Mouse (Mus musculus) erythroblast, adult 5-6 weeks (primary cell): ENCODE data around the gene Ankub1. TPM values are rescaled to one million over a fixed set of nuclear protein-coding genes. Genes with fewer than 3 reads are reported as not detected.
A peak's percentile ranks its signal among the peaks of the same experiment; 100 is the strongest.

Experiments
- ATAC-seq: replicated peaks from 2 replicates; pipeline ENCODE4 v1.8.0; 2016; ENCODE audit warnings: moderate number of reproducible peaks, mild to moderate bottlenecking, moderate TSS enrichment, inconsistent platforms; ENCODE audit not compliant: poor library complexity, low FRiP score, severe bottlenecking
- total RNA-seq, 2 experiments: library from RNA; stranded (forward) in 1 of 2; stranded (reverse) in 1 of 2; fragments of 150-400 nt in 1 of 2; fragments of 200-764, 138-1000 nt in 1 of 2; gene quantifications; 2 replicates each; pipeline versions ENCODE4 v1.2.3 to v1.2.4; 2015 to 2017; ENCODE audit warnings: low replicate concordance in 2 of 2

The Ankub1 gene
- total RNA-seq (2015; ENCODE audit: low replicate concordance) (not detected in 2 replicates), total RNA-seq (2017; ENCODE audit: low replicate concordance) (0.51 TPM in 1 of 2 replicates, not detected in the other)

GRCm38 (mm10) chr3:57692719-57693118 is at the start of gene Ankub1:
Ankub1 (minus strand) TSS chr3:57692799.
- no peak for ATAC-seq

DNA sequence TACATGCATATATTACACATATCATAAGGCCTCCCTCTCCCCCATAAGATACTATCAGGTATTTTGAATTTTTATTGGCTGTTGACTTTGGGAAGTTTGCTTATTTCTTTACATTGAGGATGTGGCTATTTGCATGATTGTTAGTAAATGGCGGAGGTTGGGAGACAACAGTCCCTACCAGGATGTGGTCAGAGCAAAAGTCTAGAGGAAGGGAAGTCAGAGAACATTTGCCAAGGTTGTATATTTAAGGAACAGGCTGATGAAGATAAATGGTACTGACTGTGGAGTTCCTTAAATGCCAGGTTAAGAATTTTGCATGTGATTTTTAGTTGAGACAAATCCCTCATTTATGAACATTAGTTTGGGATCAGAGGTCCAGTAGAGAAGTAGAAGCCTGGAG is 47.2 kb upstream of the Ankub1 start:
- ATAC-seq: no peak

DNA sequence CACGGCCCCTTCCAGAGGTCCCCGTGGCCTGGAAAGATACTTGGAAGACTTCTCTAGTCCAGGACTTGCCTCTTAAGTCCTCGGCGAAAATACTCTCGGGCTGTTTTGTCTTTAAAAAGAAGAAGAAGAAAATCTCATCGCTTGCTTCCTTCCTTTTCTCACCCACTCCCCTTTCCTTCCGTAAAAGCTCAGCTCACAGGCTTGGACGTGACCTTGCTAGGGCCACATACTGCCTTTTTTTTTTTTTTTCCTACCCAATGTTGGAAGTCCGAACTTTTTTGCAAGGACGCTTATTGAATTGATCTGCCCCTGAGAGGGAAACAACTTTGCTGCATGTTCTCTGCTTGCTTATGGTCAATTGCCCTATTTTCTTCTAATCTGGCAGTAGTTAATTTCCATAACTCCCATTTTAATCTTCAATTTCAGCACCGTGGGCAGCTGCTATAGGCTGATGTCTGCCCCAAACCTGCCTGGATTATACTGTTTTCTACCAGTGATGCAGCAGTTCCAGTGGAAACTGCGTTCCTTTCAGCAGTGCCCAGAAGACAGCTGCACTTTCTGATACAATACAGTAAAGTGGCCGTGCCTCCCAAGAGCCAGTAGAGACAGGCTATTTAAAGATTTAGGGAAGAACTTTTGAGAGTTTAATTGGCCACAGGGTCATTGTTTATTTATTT is 44.0 kb upstream of the Ankub1 start:
- no peak for ATAC-seq

DNA sequence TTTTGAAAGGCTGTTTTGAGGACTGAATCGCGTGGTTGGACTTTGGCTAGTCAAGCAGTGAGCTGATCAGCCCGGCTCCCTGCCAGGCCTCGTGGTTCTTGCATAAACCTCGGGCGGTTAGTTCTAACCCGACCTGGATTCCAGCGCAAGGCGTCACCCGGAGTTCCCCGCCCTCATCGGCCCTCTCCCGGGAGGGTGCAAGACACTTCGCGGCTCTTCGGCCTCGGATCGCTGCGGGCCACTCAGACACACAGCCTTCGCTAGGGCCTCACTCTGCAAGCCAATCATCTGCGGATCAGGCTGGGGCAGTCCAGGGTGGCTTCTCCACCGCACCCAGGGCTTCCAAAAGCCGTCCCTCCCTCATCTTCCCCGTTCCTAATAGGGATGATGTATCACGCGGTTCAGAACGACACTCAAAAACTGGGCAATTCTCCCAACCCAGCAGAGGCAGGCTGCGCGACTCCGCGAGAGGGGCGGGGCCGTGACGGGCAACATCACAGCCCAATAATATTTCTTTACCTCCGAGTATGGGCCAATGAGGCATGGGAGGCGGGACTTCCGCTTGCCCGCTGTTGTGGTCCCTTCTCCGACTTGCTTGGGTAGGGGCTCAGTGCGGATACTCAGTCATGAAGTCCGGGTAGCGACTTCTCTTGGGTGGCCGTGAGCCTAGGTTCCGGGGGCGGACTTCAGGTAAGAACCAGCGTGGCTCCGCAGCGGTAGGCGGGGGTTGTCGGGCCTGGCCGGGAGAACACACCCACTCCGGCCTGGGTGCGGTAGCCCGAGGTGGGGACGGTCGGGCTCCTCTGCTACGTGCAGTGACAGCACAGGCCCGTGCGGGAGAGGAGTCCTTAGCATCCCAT is 43.1 kb upstream of the Ankub1 start, which contains the start of gene Rnf13:
Rnf13 (plus strand) TSS at position 552 of the 860 bp plus-strand sequence.
- peak; percentile 100 for ATAC-seq

GRCm38 (mm10) chr3:57732206-57732915 is 39.8 kb upstream of the Ankub1 start:
- ATAC-seq: no peak

GRCm38 (mm10) chr3:57714151-57714550 is 21.6 kb upstream of the Ankub1 start:
- ATAC-seq: no peak

DNA sequence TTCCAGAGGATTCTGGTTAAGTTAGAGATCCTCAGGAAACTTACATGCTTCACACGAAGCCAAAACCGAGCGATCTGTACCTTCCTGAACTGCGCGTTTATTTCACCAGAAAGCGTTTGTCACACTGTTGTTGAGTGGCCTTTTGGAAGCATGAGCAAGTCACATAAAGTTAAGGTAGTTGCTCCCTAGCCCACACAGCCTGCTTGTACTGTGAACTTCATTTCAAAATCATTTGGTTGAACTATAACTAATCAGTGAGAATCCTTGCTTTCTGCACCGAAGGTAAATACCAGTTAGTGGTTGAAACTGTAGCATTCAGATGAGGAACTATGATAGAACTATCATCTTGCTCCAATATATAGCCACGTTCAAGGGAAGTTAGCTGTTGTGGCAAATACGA is 4.2 kb upstream of the Ankub1 start:
- ATAC-seq: no peak

DNA sequence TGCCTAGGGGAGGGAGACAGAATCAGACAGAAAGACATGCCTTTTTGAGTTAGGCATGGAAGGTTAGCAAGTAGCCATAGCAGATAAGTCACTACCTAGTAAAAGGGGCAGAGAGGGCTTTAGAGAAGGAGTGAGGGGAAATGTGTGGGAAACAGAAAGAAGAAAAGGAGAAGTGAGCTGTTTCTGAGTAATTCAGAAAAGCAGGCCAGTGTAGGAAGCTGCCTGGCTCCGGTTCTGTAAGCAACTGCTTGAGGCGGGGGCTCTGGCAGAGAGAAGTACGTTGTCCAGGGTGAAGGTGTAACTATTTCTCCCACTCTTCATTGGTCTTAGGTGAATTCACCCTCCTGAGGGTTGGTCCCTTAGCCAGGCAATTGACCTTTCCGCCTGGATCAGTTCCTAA is 3.6 kb upstream of the Ankub1 start:
- ATAC-seq: no peak

DNA sequence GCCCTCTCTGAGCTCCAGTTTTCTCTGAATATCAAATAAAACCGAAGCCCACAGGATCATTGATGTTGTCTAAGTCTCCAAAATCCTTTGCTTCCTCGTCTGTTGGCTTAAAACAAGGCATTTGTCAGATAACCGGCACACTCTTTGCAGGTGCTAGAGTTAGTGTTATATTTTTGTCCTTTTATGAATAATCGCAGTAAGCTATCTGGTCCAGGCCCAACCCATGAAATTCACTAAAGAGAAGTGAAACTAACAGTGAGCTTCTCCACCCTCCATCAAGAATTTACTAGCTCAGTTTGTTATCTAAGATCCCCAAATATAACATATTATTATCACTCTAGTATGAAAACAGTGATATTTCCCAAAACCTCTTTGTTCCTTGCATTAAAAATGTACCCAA is 827 bp downstream of the Ankub1 start:
- no peak for ATAC-seq

DNA sequence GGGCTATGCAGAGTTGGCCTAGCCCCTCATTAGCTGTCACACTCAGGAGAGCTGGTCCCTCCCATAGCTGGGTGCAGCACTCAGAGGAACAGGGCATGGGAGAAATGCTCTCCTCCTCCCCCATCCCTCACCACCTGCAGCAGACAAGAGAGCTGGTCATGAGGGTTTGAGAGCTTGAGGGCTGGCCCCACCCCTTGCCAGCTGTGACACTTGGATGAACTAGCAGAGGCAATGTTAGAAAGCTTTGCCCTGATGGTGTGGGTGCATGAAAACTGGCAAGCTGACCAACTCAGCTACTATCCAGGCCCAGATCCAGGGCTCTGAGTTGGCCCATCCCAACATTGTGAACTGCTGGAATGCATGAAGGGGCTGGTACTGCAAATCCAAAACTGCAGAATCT is 14.8 kb downstream of the Ankub1 start:
- no peak for ATAC-seq

GRCm38 (mm10) chr3:57674075-57674474 is 18.5 kb downstream of the Ankub1 start:
- ATAC-seq: no peak

GRCm38 (mm10) chr3:57673586-57673985 is 19.0 kb downstream of the Ankub1 start:
- ATAC-seq: no peak

DNA sequence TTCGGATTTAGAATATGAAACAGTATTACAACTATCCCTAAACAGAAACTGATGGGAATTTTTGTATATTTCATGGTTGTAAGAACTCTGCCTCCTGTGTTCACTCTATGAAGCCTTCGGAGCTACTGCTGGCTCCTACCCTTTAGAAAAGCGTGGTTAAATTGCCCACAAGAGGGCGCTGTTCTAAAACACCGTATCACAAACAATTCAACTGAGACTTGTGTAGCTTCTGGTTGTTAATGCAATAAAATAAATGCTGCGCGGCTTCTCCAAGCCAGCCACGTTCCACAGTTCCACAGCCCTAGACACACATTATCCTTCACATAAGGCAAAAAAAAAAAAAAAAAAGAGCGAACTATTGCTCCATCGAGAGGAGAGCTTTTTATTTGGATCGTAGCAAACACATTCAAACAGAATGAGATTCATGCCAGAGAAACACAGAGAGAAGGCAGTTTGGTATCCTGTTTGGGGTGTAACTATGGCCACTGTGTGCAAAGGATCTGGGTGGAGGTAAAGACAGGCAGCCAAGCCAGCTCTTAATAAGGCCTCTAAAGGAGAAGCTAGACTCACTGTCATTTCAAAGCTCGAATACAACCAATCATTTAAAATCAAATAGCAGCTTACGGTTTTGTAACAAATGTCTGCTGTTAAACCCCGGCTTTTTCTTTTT is 25.4 kb downstream of the Ankub1 start:
- ATAC-seq: no peak

- no peak for ATAC-seq
Observed at GRCm38 (mm10) chr3:57665880-57666279, 26.7 kb downstream of the Ankub1 start.

GRCm38 (mm10) chr3:57664682-57665081 is 27.9 kb downstream of the Ankub1 start:
- ATAC-seq: no peak

GRCm38 (mm10) chr3:57663731-57664130 is 28.9 kb downstream of the Ankub1 start:
- ATAC-seq: no peak

GRCm38 (mm10) chr3:57658608-57659007 is 34.0 kb downstream of the Ankub1 start:
- ATAC-seq: no peak

DNA sequence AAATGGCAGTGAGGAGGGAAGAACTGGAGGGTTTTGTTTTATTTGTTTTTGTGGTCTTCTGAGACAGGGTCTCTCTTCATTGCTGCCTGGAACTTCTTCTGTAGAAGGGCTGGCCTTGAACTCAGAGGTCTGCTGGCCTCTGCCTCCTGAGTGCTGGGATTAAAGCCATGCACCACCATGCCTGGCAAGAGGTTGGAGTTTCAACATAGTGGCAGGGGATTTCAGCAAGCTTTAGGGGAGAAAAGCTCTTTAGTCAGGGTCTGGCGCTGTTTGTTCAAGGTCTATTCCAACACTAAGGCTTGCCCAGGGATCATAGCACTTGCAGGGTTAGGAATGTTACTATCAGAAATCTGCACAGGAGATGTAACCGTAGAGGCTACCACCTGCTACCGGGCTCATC is 39.0 kb downstream of the Ankub1 start:
- ATAC-seq: no peak

DNA sequence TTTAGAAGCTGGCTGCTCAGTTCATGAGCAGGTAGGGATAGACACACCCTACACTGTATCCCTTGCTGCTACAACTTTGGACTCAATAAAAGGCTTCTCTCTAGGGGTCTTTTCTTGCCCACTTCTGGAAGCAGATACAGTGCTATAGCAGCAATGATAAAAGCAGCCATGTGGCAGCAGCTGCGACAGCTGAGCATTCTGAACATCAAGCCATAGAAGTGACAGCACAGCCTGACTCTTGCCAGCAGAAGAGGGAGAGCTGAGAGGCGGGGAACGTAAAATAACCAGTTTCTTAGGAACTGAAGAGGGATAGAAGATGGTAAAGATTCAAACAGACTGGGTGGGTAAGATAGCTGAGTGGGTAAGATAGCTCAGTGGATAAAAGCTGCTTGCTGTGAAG is 40.1 kb downstream of the Ankub1 start:
- no peak for ATAC-seq

GRCm38 (mm10) chr3:57651865-57652259 is 40.7 kb downstream of the Ankub1 start:
- no peak for ATAC-seq
